Mouse (Mus musculus) megakaryocyte, embryonic 14.5 days (primary cell): Measurements from ENCODE around the gene Rin2.

ENCODE experiments used
- FLI1 ChIP-seq: IDR thresholded peaks from 2 replicates; pipeline ENCODE4 v1.6.1; 2012; ENCODE audit warnings: low read length, inconsistent platforms, mixed read lengths
- GATA1 ChIP-seq: IDR thresholded peaks from 3 replicates; pipeline ENCODE4 v1.6.1; 2012; ENCODE audit warnings: mixed read lengths, low read length, inconsistent platforms, borderline replicate concordance

- TF ChIP-seq GATA1 (no peak), FLI1 (no peak)
Measured at GRCm38 (mm10) chr2:145859932-145860801, 185.2 kb downstream of the Rin2 start.
